Mouse (Mus musculus): ENCODE data around the gene Hgd.

Gene Hgd

GRCm38 (mm10) chr16:37629011-37629410 is 49.1 kb downstream of the Hgd start:
- ATAC-seq (ENCODE audit: low TSS enrichment) = no peak

DNA sequence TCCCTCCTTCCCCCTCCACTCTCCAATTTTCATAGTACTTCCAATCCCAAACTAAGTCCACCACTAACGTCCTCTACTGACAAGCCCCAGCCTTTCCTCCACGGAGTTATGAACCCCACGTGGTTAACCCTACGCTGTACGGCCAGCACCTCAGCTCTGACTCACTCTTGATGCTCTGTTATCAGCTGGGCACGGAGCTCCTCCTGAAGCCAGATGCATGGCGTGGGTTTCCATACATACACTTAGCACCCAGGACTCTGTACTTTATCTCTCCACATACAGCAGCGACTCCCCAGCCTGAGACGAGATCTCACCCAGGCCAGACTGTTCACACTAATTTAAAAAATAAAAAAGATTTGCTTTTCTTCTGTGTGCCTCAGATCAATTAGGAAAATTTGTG is 54.6 kb downstream of the Hgd start:
- ATAC-seq (ENCODE audit: low TSS enrichment) = peak; percentile 64; the same call in 1 of the 2 replicates

- ATAC-seq (ENCODE audit: low TSS enrichment) = no peak
These were observed 55.1 kb downstream of the Hgd start for GRCm38 (mm10) chr16:37635095-37635494.

DNA sequence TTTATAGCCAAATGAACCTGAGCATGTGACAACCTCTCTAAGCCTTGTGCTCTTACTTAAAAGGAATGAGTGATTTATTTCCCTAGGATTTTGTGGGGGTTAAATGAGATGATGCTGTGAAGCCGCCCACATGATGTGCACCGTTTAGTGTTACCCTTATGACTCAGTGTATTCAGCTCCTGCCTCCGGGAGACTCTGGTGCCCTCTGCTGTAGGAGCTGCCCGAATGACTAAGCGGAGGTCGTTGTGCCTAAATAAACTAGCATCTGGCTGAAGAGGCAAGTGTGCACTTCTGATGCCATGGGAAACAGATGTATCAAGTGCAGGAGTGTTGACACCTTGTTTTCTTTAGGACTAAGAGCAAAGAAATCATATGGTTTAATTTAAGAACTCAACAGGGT is 56.2 kb downstream of the Hgd start:
- ATAC-seq (ENCODE audit: low TSS enrichment) = peak; percentile 77

DNA sequence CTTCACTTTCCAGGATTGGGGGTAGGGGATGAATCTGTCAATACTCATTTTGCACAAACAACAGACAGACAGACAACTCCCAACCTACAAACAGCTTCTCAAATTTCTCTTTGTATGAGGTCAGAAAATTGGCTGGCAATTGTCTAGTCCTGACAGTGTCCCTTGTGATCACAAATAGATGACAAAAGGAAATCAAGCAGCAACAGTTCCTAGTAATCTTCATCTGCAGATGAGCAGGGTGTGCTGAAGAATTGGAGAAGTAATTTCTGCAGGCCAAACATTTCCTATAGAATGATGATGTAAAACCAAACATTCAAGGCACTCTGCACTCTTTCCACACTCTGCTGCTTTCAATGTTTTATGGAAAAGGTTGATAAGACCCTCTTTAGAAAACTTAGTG is 57.8 kb downstream of the Hgd start:
- ATAC-seq (ENCODE audit: low TSS enrichment) = no peak

DNA sequence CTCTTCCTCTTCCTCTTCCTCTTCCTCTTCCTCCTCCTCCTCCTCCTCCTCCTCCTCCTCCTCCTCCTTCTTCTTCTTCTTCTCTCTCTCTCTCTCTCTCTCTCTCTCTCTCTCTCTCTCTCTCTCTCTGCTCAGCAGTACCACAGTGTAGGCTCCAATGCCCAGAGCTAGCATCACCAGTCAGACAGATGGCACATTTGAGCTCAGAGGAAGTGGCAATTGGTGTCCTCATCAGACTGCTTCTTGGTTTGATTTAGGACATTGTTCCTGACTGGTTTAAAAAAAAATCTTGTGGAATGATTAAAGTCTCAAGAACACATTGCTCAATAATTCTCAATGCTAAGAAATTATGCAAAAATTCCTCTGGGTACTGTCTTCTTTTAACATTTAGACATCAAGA is 60.6 kb downstream of the Hgd start:
- ATAC-seq (ENCODE audit: low TSS enrichment) = peak; percentile 71; the same call in 1 of the 2 replicates

DNA sequence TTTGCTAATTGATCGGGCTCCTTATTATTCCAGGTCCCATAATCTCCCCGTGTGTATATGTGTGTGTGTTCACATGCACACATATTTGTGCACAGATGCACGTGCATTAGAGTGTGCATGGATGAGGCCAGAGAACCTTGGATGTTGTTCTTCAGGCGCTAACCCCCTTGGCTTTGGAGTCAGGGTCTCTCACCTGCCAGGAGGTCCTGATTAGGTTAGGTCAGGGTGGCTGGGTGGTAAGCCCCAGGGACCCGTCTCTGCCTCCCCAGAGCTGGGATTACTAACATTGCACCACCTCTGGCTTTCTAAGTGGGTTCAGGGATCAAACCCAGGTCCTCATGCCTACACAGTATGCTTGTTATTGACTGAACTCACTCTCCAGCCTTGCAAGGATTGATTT is 64.5 kb downstream of the Hgd start:
- ATAC-seq (ENCODE audit: low TSS enrichment) = no peak

DNA sequence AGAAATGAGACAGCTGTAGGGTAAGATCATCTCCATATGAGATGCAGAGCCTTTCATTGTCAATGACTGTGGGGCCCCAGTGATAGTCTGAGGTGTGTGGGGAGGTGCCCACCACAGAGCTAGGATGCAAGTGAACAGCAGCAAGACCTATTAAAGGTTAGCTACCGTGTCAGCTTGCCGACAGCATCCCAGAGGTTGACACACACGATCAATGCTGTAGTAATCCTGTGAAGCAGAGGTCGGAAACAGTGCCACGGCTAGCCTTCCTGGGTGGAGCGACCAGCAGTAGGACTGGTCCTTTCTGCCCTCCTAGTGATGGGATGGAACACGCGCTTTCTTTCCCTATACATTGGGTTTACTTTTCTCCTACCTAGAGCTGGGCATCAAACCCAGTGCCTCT is 65.3 kb downstream of the Hgd start:
- no peak for ATAC-seq (ENCODE audit: low TSS enrichment)

GRCm38 (mm10) chr16:37645799-37646198 is 65.8 kb downstream of the Hgd start:
- ATAC-seq (ENCODE audit: low TSS enrichment) = no peak

DNA sequence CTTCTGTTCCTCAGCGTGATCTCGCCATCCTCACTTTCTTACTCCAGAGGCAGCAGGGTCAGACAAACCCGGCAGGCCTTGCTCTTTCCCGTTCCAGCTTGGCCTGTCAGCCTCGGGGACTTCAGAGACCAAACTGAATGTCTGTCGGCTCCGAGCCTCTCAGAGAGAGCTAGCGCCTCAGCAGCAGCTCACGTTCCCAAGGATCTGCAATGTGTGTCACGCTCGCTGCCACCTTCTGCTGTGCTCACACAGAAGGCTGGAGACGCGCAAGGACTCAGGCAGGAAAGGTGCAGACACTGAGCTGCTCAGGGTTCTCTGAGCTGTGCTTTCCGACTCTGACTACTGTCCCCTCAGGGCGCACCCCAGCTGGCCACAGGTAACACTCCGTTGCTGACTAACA is 67.1 kb downstream of the Hgd start:
- peak; percentile 85 for ATAC-seq (ENCODE audit: low TSS enrichment)

- no peak for ATAC-seq (ENCODE audit: low TSS enrichment)
These were observed 68.0 kb downstream of the Hgd start for GRCm38 (mm10) chr16:37647936-37648335.

- ATAC-seq (ENCODE audit: low TSS enrichment) = no peak
These were observed 69.1 kb downstream of the Hgd start for GRCm38 (mm10) chr16:37649068-37649467.

GRCm38 (mm10) chr16:37651467-37651866 is 71.5 kb downstream of the Hgd start:
- ATAC-seq (ENCODE audit: low TSS enrichment) = no peak

DNA sequence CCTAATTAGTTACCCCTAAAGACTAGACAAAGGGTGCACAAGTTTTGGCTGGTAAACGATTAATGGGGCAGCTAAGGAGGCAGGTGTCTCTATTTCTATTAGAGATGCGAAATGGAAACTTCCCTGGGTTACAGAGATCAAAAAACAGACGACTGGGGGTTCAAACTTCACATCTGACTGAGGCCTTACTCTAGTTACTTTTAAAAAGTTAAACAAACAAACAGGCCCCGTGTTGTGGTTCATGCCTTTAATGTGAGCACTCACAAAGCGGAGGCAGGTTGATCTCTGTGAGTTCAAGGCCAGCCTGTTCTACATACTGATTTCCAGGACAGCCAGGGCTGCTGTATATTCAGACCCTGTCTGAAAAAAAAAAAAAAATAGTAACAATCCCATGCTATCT is 72.7 kb downstream of the Hgd start:
- ATAC-seq (ENCODE audit: low TSS enrichment) = no peak

DNA sequence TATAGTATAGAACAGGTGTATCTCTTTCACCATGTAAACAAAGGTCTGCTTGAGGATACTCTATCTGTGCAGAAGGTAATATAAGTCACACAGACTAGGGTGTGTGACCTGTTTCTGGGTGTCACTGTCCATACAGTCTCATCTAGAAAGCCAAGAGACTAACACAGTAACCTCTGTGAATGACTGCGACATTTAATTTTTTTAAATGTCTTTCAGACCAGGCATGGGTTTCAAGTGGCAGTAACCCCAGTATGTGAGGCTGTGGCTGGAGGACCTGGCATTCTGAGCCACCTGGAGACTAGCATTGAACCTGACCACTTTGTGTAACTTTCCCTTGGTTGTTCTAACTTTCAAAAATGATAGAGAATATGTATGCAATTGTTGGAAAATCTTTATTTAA is 73.1 kb downstream of the Hgd start:
- ATAC-seq (ENCODE audit: low TSS enrichment) = no peak

DNA sequence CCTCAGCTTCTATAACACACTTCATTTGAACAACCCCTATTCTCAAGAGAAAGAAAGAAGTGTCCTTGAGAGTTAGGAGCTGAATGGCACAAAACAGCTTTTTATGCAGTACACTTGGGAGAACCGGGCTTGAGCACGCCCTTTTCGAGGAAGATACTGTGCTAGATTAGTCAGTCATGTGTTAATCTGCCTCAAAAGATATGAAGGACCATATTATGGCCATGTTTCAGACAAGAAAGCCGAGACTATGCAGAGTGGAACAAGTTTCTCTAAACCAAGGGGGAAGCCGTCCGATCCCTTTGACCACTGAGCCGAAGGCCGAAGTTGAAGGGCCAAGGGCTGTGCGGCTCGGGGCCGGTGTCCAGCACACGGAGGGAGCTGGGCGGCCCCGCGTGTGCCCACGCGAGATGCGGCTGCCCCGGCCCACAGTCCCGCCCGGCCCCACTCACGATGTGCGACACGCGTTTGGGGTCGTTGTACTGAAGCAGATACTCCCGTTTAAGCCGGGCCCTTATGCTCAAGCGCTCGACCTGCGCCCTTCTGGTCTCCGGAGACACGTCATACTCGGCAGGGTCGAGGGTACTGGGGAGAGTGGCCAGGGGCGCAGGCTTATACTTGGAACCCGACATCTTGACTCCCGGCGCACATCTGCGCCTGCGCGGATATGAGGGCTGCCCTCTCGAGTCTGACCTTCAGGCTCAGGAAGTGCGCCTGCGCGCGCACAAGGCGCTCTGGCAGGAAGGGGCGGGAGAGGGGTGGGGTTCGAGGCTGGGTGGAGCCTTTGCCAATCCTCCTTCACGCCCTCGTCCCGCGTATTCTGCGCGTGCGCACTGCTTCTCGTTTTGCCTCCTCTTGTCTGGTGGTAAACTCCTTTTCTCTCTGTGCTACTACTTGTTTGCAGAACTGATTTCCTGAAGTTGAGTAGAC is 74.0 kb downstream of the Hgd start, which contains the start of gene Ndufb4:
Gene Ndufb4, minus strand, starts transcription at position 723 of the 927 bp plus-strand sequence.
- peak; percentile 93 for ATAC-seq (ENCODE audit: low TSS enrichment)

DNA sequence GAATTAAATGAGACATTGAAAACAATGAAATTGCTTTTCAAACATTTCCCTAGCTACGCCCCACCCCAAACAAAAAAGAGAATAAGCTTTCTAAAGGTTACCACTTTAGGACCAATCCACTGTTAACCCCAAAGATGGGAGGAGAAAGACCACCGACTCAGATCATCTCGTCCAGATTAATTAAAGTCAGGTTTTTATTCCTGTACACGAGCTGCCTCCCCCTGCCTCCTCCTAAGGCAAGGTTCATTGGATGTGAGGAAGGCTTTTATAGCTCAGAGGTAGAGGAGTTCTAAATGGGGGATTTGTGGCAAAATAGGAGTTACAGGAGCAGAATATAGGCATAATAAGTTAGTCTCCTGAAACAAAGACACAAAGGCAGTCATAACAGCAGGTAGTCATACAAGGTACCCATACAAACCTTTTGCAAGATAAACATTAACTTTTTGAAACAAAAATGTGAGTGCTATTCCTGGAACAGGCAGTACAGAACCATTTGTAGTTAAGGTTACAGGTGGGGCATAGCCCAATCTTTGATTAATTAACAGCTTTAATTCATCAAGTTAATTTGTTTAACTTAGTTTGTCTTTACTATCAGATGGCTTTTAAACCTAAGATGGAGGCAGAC is 75.0 kb downstream of the Hgd start:
- ATAC-seq (ENCODE audit: low TSS enrichment) = no peak

DNA sequence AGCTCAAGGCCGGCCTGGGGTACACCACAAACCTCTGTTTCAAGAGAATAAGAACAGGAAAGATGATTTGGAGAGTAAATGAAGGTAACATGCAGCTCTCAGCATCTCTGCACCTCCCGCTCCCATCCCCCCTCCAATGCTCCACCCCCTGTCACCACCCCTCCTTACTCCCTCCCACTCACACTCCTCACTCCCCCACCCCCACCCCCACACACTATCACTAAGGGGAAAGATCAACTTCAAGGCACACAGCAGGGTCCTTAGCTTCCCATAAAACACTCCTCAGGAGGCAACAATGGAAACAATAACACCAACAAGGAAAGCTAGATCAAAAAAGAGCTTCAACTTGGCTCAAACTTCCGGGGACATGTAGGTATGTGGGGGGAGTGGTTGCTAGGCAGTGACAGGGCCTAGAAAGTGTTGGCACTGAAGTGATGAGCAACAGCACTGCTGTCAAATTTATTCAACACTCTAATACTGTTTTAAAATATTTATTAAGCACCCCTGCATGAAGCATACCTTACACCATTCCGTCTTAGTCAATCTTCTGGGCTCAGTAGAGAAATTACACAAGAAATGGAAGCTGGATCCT is 75.9 kb downstream of the Hgd start:
- no peak for ATAC-seq (ENCODE audit: low TSS enrichment)

DNA sequence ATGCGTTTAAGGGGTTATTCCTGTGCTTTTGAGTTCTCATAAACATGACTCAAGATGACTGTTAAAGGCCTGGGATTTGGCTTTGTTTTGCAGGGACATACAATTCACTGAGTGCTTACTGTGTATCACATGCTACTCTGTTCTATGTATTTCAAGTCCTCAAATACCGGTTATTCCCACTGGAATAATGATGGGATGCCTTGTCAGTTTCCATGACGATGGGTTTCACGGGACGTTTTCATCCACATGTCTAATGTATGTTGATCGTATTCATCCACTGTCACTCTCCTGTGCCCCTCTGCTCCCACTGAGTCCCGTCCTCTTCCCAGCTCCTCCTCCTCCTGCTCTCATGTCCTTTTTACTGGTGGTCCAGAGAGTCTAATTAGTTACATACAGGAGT is 76.8 kb downstream of the Hgd start:
- ATAC-seq (ENCODE audit: low TSS enrichment) = no peak

DNA sequence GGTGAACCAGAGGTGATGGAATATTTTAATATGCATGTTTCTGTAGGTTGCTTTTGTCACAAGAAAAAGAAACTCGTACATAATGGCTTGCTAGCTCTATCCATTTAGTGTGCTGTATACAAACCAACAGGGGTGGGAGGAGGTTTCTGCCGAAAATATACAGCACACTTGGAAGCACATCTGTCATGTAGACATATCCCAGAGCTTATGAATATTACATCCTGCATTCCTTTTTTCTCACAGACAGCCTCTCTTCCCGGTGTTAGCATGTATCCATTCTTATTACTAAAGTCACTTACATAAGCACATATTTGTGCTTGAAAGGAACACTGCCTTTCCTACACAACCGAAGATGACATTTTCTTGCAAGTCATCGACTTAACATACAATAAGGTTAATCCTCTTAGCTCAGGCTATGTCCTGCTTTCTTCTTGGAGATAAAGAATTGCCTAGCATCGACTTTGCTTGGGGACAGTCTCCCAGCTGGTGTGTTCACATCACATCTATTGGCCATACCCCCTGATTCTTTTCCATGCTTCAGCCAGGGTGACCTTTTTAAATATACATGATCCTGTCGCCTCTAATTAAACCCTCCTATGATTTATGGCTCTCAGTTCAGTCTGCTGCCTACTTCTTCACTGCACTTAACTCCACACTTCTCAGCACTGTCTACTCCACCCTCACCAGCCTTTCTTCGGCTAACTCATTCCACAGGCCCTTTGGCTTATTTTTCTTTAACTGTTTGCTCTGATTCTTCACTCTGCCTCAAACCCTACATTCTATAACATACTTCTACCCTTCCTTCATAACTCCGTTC is 83.9 kb downstream of the Hgd start:
- ATAC-seq (ENCODE audit: low TSS enrichment) = peak; percentile 90

DNA sequence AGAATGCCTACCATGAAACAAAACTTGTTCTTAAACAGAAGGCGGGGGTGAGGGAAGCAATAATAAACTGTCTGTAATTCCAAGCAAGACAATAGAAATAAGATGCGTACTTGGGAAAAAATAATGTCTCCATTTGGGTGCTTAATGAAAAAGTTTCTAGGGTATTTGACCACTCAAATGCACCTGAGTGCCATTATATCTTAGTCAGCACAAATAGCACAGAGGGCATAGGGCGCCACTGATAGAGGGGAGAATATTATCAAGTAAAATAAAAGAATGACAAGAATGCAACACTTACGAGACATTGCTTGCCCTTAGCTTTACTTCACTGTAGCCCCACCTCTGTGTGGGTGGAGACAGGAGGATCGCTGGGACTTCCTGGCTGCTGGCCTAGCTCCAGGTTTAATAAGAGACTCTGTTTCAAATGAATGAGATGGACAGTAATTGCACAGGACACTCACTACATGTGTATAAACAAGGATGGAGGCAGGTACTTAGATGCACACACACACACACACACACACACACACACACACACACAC is 85.5 kb downstream of the Hgd start:
- no peak for ATAC-seq (ENCODE audit: low TSS enrichment)

Data from frontal cortex, adult (tissue).